Mouse (Mus musculus) spleen, postnatal 4 days (tissue): Measurements from ENCODE around the gene Rps8.
A peak's percentile ranks its signal among the peaks of the same experiment; 100 is the strongest.

Source experiments
- DNase-seq, 2 experiments: peaks; one replicate each; pipeline ENCODE4 v3.0.0; 2022; ENCODE audit warnings: low spot score in 2 of 2

Gene Rps8

GRCm38 (mm10) chr4:117148815-117149214, 7.2 kb downstream of the Rps8 start:
- no peak for DNase-seq

DNA sequence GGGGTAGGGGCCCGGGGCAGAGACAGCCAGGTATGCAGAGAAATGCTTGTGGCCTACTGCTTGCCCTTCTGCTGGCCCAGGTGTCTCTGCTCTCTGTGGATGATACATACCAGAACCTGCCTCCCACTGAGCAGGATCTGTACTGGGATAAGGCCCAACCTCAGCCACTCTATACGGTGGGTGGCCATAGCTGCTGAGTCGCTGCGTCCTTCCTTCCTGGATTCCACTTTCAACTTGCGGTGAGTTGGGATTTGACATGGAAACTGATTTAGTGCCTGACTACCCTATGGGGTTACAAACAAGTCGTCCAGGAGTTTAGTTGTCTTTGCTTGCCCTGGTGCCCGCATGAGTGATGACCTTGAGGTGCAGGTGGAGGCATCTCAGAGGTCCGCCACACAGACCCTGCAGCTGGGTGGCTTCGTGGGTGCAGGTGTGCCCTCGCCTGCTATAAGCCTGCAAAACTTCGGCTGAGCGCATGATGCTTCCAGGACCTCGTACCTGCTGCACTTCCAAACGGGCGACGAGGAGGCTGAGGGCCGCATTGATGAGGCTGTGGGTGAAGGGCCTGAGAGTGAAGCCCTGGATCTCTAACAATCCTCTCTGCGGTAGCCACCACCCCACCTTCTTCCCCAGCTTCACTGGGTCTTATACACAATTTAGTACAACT, 7.9 kb downstream of the Rps8 start:
- DNase-seq: no peak

DNA sequence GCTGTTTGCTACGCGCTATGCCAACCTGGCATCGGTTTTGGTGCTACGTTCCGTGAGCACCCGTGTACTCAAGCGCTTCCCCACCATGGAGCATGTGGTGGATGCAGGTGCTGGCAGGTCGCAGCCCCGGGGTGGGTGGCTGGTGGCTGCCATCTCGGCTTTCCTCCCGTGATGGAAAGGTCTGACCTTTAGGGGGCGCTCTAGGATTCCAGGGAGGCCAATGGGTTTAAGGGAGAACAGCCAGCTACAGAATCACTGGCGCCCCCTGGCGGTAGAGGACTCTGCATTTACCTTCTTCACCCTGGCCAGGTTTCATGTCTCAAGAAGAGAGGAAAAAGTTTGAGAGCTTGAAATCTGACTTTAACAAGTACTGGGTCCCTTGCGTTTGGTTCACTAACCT, 9.9 kb downstream of the Rps8 start:
- peak; percentile 93 to 99 for DNase-seq

- DNase-seq: peak in 1 of 2 experiments; percentile 60
Measured at GRCm38 (mm10) chr4:117145248-117145647, 10.8 kb downstream of the Rps8 start.

DNA sequence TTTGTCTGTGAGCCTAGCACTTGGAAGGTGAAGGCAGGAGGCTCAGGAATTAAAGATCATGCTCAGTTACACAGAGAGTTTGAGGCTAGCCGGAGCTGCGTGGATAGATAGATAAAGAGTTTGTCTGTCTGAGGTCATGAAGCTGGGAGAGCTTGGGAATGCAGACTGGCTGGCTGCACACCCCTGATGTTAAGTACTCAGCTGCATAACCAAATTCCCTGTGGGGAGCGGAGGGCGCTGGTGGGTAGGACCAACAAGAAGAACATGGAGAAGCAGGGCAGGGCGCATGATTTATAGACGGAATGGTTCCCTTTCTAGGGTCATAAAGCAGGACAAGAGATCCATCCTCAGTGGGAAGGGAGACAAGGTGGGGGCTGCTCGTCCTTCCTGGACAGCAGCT, 13.0 kb downstream of the Rps8 start:
- DNase-seq: no peak

DNA sequence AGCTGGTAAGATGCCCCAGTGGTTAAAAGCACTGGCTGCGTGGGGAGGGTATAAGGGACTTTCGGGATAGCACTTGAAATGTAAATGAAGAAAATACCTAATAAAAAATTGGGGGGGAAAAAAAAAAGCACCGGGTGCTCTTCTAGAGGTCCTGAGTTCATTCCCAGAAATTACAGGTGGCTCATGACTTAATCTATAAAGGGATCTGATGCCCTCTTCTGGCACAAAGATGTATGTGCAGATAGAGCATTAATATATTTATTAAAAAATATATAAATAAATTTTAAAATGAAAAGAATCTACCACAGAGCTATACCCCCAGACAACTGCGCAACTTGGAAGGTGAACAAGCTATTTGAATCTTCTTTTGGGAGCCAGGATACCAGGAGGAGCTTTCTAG, 15.4 kb downstream of the Rps8 start:
- DNase-seq: no peak

GRCm38 (mm10) chr4:117139217-117139612, 16.8 kb downstream of the Rps8 start:
- no peak for DNase-seq

DNA sequence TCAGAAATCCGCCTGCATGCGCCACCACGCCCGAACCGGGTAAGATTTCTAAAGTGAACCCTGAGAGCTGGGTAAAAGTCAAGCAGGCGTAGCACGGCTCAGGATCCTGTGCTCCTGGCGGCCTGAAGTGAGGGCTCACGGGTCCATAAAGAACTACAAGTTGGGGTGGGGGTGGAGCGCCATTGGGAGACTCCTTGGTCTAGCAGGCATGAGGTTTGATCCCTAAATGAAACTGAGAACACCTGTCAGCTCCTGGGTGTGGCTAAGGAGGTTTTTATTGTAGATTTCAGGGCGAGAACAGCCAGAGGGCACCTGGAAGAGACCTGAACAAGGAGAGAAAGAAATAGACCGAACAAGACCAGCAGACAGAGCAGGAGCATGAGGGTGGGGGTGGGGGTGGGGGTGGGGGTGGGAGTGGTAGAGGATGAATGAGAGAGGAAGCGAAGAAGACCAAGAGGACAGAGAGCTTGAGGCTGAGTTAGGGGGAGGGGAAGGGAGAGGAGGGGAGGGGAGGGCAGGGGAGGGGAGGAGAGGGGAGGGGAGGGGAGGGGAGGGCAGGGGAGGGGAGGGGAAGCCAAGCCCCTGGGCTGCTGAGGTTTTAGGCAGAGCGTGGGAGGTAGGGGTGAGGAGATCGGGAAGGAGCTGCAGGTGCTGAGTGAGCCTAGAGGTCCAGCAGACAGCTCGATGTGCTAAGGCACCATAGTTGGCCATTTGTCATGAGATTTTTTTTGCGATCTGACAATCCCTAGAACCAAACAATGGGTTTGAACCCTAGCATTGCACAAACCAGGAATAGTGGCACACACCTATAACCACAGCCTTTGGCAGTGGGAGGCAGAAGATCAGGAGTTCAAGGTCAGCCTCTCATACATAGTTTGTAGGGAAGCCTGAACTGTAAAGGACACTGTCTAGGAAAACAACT, 17.5 kb downstream of the Rps8 start:
- DNase-seq: no peak

- no peak for DNase-seq
Measured at GRCm38 (mm10) chr4:117136034-117136433, 20.0 kb downstream of the Rps8 start.

DNA sequence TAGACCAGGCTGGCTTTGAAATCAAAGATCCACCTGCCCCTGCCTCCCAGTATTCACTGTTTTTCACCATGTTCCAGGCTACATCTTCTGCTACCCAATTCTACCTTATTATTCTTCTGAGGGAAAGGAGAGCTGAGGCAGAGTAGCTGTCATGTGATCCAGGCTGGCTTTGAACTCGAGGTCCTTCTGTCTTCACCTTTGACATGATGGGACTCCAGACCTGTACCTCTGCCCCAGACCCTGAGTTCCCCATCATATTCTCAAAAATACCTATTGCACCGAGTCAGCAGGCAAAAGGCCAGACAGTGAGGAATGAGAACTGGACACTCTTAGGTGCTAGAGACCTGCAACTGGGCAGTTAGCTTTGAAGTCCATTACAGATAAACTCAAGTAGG, 21.4 kb downstream of the Rps8 start:
- no peak for DNase-seq

- peak; percentile 95 to 97 for DNase-seq
Measured at GRCm38 (mm10) chr4:117133817-117134600, 22.0 kb downstream of the Rps8 start, which contains the start of gene Plk3. Plk3 (minus strand) TSS chr4:117133963.

GRCm38 (mm10) chr4:117133366-117133796, 22.7 kb downstream of the Rps8 start:
- DNase-seq: no peak

DNA sequence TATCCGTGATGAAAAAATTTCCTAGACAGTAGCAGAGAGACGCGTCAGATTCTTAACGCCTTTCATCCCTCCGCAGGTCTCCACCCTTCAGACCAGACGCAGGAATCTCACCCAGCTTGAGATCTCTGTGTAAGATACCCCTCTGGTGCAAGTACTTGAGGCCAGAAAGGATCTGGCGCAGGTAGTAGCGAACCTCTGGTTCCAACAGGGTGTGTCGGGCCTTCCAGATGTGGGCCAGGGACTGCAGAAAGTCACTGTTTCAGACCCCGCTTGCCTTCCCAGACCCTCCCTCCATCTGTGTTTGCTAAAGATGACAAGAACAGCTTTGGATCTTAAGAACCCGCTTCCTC, 23.3 kb downstream of the Rps8 start:
- no peak for DNase-seq

DNA sequence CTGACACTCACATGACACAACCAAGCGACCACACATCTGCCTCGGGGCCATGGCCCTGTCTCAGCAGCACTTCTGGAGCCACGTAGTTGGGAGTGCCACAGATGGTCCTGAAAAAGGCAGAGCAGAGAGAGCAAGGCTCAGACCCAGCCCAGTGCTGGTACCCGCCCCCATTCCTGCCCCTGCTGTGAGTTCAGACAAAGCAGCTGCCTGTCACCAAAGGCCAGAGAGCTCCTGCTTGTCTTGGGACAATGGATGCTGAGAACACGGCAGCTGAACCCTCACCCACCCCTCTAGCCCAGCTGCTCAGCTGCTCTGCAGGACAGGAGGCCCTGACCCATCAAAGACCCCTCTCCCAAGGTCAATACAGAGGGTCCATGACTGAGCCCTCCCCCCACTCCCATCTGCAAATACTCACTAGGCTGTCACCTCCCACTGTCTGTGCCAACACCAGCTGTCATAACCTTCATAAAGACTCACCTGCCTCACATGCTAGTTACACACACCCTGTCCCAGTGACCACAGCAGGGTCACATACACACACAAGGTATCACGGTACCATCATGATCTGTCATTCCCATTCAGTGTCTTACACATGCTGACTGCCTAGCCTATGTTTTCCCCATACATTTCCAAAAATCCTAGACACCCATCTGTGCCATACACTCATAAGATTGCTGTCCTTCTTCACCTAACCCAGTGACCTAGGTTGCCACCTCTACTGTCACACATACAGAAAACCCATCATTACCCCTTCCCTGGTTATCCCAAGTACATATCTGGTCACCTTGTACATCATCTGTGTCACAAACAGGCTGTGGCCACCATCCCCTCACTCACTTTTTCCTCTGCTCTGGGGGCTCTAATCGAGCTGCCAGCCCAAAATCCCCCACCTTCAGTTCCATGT, 23.9 kb downstream of the Rps8 start:
- no peak for DNase-seq

DNA sequence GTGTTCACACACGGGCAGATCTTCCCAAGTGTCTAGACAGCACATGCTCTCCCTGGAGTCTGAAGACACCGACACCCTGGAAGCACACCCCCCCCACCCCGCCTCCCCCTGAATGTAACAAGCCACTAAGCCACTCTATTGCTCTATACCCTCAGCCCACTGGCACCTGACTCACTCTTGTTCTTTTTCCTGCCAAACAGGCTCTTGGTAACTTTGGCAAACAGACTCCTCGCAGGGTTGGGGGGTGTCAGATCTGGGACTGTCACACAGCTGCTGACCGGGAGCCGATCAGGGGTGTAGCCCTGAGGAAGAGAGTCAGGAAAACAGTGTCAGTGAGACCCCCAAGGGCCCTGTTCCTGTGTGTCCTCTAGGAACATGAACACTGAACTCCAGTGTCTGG, 24.8 kb downstream of the Rps8 start:
- DNase-seq: no peak

GRCm38 (mm10) chr4:117130790-117131189, 25.3 kb downstream of the Rps8 start:
- no peak for DNase-seq

DNA sequence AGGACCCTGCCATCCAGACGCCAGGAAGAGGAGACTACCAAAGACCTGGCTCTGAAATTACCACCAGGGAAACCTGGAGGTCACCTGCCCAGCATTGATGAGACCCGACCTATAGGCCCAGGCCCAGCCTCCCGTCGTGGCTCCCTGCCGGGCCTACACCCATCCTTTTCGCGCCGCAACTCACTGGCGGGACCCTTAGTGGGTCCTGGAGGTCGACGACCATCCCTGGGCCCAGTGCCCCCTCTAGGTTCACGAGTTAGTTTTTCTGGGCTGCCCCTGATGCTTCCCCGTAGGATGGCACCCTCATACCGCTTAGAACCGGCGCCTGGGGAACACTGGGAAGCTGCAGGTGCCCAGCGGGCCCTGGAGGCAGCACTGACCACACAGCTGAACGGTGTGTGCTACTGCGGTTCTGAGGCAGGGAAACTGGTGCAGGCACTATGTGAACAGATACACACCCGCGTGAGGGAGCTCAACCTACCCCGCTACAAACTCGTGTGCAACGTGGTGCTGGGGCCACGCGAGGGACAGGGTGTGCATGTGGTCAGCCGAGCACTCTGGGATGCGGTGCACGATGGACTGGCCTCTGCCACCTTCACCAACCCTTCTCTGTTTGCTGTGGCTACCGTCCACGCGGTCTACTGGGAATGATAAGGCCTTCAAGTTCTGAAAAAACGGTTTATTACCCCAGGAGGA, 27.9 kb downstream of the Rps8 start:
- DNase-seq: no peak

GRCm38 (mm10) chr4:117126675-117127290, 29.3 kb downstream of the Rps8 start, which contains the start of gene Tctex1d4:
Tctex1d4 (plus strand) TSS chr4:117126794.
- peak in 1 of 2 experiments; percentile 63 for DNase-seq

GRCm38 (mm10) chr4:117125910-117126674, 30.0 kb downstream of the Rps8 start:
- DNase-seq: peak in 1 of 2 experiments; percentile 52
